Mouse (Mus musculus) brain, adult 2 months (tissue): ENCODE measurements at regions not wholly inside any gene's neighbourhood (a gene's known extent, or its start where the extent isn't known, plus 50 kb on each side); places are given as distances from the start of the nearest gene placed in this dataset.
A peak's percentile ranks its signal among the peaks of the same experiment; 100 is the strongest.

Experiments used
- DNase-seq: peaks from one replicate; pipeline ENCODE4 v3.0.0; 2011; ENCODE audit warnings: low read depth, low spot score

DNA sequence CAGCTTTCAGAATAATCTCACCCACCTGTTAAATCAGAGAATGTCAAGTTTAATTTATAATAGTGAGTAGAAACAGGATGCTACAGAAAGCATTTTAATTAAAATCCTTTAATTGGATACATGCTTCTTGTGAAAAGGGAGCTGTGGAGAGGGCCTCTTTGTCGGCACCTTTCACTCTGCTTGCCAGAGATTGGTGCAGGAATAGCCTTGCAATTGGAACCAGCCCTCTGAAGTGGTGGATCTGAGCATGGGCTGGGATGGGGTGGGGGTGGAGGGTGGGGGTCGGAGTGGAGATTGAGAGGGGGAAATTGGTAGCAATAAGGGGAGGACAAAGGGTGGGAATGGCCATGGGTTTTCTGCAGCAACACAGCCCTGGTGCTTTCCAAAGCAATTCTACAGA lies 207.2 kb downstream of the Tbx15 start:
- no peak for DNase-seq

DNA sequence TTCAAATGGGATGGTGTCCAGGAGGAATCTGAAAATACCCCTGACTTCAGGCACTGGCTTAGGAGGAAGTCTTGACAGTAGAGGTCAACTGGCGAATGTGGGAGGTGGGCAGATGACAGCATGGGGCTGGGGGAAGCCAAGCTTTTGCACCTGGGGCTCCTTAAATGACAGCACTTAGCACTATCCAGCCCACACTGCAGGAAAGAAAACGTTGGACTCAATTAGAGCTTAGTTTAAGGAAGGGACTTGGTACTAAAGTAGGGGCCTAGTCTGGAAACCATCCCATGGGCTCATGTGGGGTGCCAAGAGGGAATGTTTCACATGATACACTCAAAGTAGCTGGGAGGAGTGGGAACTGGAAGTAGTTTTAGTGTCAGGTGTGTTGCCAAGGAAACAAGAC lies 207.6 kb downstream of the Tbx15 start:
- DNase-seq = no peak

DNA sequence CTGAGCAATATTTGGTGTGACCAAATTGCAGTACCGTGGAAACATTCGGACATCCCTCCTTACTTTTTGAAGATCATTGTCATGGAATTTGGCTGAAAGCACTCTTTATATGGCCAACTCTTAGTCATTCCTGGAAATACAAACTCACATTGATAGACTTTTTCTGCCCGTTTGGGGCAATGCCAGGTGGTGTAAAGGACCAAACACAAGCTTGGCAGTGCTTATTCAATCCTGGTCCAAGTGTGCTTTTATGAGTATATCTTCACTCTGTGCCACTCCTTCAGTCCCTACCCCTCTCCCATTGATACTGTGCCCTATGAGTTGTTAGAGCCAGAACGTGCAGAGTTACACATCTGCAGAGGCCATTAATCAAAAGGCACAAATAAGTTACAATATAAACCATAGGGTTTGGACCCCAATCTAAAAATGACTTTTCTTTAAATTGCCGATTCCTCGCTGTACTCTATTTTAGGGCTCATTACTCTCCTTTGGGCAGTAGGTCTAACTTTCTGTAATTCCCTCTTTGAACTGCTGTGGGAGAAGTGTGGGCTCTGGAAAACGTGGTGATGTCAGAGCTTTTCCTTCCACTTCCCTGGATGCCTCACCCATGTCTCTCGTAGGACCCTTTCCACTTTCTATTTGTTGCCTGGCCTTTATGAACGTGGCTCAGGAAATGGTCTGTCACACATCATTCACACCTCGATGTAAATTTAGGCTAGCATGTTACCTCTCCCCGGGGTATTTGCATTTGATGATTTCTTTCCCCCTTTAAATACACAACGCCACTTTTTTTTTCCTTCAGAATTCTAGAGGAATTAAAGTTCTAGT lies 219.1 kb downstream of the Tbx15 start:
- DNase-seq = no peak

DNA sequence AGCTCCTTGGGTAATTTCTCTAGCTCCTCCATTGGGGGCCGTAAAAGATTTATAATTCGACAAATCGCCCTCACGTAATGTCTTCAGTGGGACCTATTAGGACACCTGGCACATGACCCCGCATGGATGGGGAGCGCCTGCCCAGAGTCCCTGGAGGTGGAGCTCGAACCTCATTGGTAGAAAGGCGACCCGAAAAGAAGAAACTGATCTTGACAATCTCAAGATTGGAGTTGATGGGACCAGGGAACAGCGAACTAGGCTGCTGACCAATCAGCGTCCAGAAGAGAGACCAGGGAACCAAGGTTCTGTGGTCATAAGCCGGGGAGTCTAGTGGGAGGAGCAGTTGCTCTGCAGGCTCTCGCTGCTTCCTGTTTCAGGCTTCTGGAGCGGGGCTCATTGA lies 259.8 kb downstream of the Tbx15 start:
- DNase-seq = no peak

DNA sequence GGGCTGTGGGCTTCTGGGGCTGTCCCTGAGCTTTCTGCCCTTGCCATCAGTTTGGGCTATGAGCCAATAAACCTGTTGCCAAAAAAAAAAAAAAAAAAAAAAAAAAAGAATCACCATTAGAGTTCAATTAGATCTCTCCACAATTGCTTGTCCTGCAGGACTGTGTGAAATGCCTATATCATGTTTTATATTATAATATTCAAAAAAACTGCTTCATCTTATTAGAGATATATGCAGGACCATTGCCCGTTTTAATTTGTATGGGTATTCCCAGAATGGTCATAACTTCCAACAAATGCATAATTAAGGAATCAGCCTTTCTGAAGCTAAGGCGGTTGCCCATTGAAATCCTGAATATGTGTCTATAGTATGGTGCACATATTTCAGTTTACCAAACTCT lies 264.6 kb downstream of the Tbx15 start:
- DNase-seq = no peak

DNA sequence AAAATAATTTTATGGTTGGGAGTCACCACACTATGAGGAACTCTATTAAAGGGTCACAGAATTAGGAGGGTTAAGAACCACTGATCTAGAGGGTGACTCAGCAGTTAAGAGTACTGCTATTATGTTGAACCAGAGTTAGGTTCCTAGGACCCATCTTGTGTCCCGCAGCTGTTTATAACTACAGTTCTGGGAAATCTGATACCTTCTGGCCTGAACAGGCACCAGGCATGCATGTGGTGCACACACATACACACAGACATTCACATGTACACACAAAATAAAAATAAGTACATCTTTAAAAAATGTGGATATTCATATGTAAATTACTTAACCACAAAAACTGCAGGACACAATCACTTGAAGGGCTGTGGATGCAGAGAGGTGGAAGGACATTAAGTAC lies 272.1 kb downstream of the Tbx15 start:
- no peak for DNase-seq

DNA sequence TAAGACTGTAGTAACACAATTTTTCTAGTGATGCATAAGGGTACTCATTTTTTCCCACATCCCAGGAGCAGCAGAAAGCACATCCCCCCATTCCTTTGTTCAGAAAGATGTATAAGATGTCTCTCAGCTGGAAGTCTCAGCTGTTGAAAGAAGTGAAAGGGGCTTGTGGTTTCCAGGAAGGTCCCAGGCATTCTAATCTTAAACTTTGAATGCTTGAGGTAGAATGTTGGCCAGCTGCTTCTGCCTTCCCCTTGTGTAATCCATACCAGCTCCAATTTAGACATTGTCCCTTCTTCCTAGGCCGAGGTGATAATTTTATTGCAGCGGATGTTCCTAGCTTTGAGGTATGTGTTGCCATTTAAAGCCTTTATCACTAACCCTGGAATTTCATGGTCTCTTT lies 272.8 kb downstream of the Tbx15 start:
- DNase-seq = no peak

DNA sequence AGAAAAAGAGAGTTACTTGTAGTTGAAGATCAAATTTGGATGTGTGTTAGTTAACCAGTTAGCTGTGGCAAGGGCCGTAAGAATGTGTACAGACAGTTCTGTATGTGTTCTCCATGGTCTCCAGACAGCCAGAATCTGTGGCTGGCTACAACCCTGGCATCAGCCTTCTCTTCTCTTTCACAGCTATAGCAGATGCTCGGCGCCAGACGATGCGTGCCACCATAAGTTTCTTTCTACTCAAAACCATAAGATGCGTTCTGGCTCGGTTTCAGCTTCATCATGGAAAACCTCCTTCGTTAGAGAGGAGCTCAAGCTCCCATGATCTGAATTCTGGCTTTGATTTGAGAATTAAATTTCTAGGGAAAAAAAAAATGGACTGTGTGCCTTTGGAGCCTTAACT lies 275.6 kb downstream of the Tbx15 start:
- peak; percentile 81 for DNase-seq

DNA sequence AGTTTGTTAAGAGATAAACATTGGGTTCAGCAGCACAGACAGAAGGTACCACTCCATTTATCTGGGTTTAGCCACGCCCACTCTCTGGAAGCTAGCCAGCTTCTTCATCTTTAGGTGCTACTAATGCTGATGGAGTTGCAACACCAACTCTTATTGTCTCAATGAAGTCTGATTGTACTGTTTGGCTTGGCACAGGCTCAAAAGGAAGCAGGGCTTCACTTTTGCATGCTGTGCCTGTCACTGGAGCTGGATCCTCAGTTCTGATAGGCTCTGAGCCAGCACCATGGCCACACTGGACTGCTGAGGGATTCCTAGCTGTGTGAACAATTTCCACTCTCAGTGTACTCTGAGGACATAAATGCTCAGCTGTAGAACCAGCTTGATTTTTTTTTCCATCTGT lies 320.7 kb downstream of the Tbx15 start:
- DNase-seq = peak; percentile 5

DNA sequence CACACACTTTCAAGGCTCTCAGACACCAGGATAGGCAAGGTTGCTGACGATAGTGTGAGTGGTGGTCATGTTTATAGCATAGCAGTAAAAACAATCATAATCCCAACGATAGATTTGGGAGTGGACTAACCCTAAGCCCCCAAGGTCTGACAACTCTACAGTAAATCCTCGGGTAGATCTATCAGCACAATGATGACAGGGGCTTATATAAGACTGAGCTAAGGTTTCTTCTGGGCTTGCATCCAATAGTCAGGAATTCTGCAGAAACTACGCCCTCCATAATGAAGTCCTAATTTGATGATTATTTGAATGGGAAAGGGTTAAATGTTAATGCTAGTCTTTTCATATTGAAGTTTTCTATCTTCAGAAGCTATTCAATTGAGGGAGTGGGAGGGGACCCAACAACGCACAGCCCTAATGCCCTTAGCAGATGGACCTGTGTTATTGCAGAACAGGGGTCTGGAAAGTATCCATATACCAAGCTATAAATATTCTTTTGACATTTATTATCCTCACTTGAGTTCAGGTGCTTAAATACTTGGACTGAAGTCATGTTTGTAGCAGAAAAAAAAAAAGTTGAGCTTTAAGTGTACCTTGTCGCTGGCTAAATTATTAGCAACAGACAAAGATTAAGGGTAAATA lies 311.8 kb upstream of the Spag17 start:
- DNase-seq = no peak

DNA sequence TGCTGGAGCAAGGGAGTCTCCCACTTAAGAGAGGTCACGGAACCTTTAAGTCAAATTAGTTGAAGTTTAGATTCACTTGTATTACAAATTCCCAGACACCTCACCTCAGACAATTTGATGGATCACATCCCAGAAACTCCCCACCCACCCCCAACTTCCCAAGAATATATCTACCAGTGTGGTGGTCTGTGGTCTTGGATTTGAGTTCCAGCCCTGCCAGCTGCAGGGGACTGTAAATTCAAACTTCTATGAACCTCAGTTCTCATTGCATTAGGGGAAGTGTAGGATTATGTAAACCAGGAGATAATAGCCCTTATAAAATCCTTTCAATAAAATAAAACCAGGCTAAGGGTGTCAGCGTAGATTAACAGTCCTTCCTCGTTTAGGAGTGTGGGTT lies 311.2 kb upstream of the Spag17 start:
- DNase-seq = no peak

DNA sequence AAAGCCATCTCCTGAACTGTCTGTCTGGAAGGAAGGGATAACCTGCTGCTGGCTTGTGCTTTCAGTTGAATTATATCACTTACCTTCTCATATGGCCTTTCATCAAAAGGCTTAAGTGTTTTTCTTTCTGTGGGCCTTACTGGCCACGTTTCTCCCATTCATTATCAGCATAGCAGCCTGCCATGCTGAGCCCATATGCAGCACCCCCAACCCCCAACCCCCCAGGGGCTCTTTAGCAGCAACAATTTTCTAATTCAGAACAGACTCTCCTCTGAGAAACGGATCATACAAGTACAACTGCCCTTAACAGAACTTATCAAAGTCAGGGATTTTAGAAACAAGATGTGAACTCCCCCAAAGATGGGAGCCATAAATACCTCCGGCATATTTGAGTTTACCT lies 282.5 kb upstream of the Spag17 start:
- no peak for DNase-seq

DNA sequence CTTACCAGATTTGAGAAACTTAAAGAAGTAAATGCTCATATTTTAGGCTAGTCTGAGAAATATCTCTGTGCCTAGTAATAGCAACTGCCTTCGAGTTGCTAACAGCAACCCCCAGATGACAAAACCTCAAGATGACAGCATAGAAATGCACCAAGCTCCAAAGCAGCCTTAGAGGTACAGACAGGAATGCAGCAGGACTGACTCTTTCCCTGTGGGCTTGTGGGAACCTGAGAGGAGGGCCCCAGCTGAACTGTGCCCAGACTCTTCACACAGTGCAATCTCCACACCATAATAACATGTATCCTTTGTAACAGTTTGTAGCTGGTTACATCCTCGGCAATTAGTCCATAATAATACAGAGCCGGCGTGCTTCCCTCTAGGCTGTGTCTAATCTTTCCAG lies 252.9 kb upstream of the Spag17 start:
- peak; percentile 16 for DNase-seq

DNA sequence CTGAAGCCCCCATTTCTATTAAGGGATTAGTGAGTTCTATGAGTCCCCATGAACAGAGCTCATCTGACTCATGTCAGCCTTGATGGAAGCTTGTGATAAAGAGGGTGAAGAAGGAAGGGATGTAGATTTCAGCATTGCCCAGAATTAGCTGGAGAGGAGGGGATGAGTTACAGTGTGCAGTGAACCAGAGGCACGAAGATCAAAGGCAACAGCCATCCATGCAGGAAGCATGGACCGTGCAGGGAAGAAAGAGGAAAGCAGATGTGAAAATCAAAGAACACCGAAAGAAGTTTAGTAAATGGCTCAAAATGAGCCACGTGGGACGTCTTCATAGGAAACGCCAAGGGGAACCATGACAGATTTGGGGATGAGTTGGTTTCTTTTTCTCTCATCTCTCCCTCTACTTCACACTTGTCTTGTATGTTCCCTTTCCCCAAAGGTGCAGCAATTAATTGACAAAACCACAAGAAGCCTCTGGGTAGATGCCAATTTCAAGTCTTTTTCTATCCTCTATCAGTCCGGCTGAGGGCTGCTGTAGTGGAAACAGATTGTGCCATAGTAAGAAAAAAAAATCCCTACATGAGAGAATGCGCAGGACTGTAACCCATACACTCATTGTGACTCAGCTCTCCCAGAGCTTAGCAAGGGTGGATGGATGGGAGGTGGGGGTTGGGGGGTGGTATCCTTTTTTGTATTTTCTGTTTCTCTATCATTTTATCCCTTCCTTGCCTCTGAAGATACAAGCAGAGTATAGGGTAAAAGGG lies 243.7 kb upstream of the Spag17 start:
- DNase-seq = no peak

DNA sequence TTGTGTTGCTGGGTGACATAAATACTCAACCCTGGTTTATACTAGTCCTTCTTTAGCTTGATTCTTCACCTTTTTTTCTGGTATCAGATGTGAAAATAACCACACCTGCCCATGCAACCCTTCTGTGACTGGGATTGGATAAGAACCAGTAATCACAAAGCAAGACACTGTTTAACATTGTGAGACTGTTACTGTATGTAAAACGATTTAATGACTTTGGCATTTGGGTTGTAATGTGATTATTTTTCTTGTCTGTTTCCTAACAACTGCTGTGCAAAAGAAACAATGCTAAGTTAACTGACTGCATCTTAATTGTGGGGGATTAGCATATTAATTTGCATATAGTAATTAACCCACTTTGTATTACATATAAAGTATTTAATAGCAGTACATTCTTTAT lies 240.3 kb upstream of the Spag17 start:
- no peak for DNase-seq

DNA sequence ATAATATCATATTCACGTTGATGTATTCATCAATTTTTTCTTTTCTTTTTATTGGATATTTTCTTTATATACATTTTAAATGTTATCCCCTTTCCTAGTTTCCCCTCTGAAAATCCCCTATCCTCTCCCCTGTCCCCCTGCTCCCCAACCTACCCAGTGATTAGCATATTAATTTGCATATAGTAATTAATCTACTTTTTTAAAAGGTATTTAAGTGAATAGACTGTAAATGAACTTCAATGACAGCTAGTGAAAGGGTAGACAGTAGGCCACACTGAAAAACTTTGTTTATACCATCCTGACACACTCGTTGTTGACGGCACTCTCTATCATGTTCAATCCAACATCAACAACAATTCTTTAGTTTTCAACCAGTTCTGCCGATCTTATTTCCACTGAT lies 239.9 kb upstream of the Spag17 start:
- DNase-seq = no peak

DNA sequence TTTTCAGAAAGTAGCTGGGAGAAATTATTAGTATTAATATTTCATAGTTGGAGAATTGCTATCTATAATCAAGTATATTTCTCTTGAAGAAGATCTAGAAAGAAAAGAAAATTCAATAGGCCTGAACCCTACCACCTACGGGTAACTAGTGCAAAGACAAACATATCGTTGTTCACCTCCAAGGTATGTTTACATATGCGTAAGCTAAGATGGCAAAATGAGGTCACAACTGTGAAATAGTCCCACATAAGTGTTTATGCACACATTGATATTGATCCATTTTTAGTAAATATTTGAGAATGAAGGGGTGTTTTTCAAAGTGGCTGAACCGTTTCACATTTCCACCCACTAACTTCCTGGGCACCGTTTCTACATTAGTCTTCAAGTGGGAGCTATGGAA lies 227.6 kb upstream of the Spag17 start:
- DNase-seq = no peak

DNA sequence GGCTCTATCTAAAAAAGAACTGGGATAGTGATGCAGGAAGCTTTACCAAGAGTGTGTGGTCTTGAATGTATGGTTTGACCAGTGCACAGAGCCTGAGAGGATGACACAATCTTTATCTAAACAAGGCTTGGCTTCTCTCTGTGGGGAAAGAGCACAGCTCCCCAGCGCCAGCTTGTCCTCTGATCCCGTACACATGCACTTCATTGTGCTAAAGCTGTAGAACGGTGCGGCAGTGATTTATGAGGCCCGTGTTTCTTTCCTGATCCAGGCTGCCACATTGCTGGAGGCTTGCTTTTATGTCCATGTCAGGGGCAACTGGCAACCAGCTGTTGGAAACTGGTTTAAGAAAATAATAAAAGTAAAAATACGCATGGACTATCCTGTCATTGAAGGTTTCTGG lies 221.4 kb upstream of the Spag17 start:
- DNase-seq = no peak

DNA sequence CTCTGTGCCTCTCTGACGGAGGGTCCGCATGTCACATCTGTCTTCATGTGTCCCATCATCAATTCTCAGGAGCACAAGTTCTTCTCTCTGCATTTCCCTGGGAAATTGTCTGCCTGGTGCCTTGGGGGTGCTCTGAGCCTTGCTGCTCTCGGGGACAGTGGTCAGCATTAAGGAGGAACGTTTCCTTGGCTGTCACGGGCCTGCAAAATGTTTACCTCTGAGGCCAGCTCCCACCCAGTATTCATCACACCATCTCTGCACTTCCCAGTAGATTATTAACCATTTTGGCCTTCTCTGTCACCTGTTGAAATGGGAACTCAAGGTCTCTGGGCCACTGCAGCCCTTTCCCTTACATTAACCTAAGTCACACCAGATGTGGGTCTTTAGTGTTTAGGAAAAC lies 219.8 kb upstream of the Spag17 start:
- DNase-seq = no peak

DNA sequence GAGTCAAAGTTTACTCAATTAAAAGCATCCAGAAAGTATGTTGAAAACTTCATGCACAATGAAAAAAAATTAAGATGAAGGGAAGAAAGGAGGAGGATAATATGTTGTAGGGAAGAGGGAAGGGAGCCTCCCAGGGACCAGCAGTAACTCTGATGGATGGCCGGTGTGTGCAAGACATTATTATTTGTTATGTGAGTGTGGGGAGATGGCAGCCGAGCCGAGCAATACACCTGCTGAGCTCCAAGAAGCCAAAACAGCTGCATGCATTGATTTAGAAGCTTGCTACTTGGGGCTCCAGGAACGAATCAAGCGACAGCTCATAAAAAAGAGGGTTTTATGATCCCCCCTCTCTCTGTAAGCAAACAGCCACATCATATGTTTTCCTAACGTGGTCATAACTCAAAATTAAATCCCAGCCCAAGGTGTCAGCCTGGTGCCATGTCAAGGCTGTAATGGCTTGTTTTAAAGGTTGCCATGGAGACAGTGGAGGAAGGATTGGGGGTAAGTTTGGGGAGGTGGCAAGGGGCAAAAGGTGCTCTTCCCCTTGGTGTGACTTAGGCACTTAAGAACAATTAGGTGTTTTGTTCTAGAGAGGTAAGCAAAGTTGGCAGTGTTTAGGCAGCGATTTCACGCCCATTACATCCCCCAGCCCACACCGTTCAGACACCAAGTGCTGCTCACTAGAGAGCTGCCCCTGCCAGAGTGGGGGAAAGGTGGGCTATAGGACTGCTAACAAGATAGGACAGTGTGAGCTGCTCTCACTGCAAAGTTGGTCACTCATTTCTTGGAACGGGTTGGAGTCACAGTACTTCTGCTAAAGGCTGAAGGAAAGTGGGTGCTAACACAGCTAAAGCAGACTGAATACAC lies 219.1 kb upstream of the Spag17 start:
- no peak for DNase-seq

DNA sequence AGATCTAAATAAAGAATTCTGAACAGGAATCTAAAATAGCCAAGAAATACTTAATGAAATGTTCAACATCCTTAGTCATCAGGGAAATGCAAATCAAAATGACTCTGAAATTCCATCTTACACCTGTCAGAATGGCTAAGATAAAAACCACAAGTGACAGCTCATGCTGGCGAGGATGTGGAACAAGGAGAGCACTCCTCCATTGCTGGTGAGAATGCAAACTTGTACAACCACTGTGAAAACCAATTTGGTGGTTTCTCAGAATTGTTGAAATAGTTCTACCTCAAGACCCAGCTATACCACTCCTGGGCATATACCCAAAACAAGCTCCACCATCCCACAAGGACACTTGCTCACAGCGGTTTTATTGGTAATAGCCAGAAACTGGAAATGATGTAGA lies 211.1 kb upstream of the Spag17 start:
- DNase-seq = no peak

DNA sequence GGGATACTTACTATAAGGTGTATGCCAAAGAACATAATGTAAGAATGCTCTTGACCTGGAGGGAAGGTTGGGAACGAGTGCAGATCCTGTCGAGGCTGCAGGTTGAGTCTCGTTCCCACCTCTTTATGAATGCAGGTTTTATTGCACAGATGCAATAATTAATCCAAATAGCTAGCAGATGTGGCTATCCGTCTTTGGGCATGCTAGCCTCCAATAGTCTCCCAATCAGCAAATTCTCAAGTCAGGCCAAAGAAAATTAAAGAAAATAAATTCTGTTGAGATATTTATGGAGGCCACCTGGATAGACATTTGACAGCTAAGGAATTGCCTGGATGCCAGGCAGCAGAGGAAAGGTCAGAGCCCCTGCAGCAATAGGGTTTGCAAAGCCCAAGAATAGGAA lies 175.7 kb upstream of the Spag17 start:
- DNase-seq = no peak
